Mouse (Mus musculus): ENCODE measurements around the gene 1700020L24Rik.

The 1700020L24Rik gene

GRCm38 (mm10) chr11:83450550-83450949 is 13.1 kb downstream of the 1700020L24Rik start:
- ChIA-PET POLR2A (interaction anchor here in 3 of 4 experiments (0.6 to 30.5 kb wide), 8 partner anchors 10 to 26 kb away, joined by 3 to 563 read pairs (median 10); partner anchors contain the start of genes Taf15 (in 3 of the 3) and Mmp28 (in 1 of the 3)), CTCF (interaction anchor here in 2 of 4 experiments (1.1 to 1.7 kb wide), 2 partner anchors 10 to 22 kb away, joined by 3 to 9 read pairs; partner anchors contain the start of gene Taf15 (in 1 of the 2))

GRCm38 (mm10) chr11:83451281-83451680 is 13.8 kb downstream of the 1700020L24Rik start:
- POLR2A ChIA-PET, result interaction anchor here (0.6 to 30.5 kb wide), 13 partner anchors 8 to 1461 kb away, joined by 3 to 563 read pairs (median 3); partner anchors contain the start of gene Taf15 (in 2 of the 4)
- CTCF ChIA-PET, result interaction anchor here in 3 of 4 experiments (0.6 to 1.7 kb wide), 6 partner anchors 11 to 78 kb away, joined by 3 to 9 read pairs (median 4); partner anchors contain the start of genes Mmp28 (in 1 of the 3) and Taf15 (in 1 of the 3)

- ChIA-PET CTCF (interaction anchor here in 2 of 4 experiments (0.7 to 1.7 kb wide), 2 partner anchors 10 to 14 kb away, joined by 3 to 4 read pairs; no protein-coding TSS in a partner anchor), POLR2A (interaction anchor here in 2 of 4 experiments (1.3 to 30.5 kb wide), 3 partner anchors 12 to 22 kb away, joined by 3 to 563 read pairs (median 15); partner anchors contain the start of gene Taf15 (in 2 of the 2))
Observed at GRCm38 (mm10) chr11:83454548-83454947, 17.1 kb downstream of the 1700020L24Rik start.

GRCm38 (mm10) chr11:83455608-83456007 is 18.1 kb downstream of the 1700020L24Rik start:
- ChIA-PET POLR2A (interaction anchor here in 3 of 4 experiments (0.6 to 30.5 kb wide), 5 partner anchors 11 to 25 kb away, joined by 3 to 563 read pairs (median 3); partner anchors contain the start of gene Taf15 (in 2 of the 3)), CTCF (interaction anchor here in 2 of 4 experiments (0.6 to 1.7 kb wide), 2 partner anchors 15 to 16 kb away, joined by 3 to 4 read pairs; no protein-coding TSS in a partner anchor)

GRCm38 (mm10) chr11:83457257-83457656 is 19.8 kb downstream of the 1700020L24Rik start:
- ChIA-PET CTCF (interaction anchor here in 2 of 4 experiments (1.1 to 1.3 kb wide), 2 partner anchors 12 to 13 kb away, joined by 3 read pairs; no protein-coding TSS in a partner anchor), POLR2A (interaction anchor here (0.5 to 30.5 kb wide), 7 partner anchors 9 to 95 kb away, joined by 3 to 563 read pairs (median 4); partner anchors contain the start of gene Taf15 (in 2 of the 4))

- CTCF ChIA-PET, result interaction anchor here (0.6 to 1.3 kb wide), 5 partner anchors 13 to 564 kb away, joined by 3 read pairs; no protein-coding TSS in a partner anchor
- POLR2A ChIA-PET, result interaction anchor here in 3 of 4 experiments (0.6 to 30.5 kb wide), 9 partner anchors 8 to 489 kb away, joined by 3 to 563 read pairs (median 4); partner anchors contain the start of gene Taf15 (in 2 of the 3)
Observed at GRCm38 (mm10) chr11:83457912-83458601, 20.6 kb downstream of the 1700020L24Rik start.

- ChIA-PET POLR2A (interaction anchor here (0.8 to 30.5 kb wide), 11 partner anchors 9 to 170 kb away, joined by 3 to 563 read pairs (median 4); partner anchors contain the start of gene Taf15 (in 3 of the 4)), CTCF (interaction anchor here in 1 of 4 experiments (1.8 kb wide), 1 partner anchor 18 kb away, joined by 7 read pairs; no protein-coding TSS in a partner anchor)
Observed at GRCm38 (mm10) chr11:83461462-83462027, 24.1 kb downstream of the 1700020L24Rik start.

GRCm38 (mm10) chr11:83462711-83463244 is 25.3 kb downstream of the 1700020L24Rik start, which contains the start of gene Mmp28:
TSS of gene Mmp28 (minus strand) at chr11:83463071.
- ChIA-PET POLR2A (interaction anchor here (0.5 to 30.5 kb wide), 18 partner anchors 10 to 1409 kb away, joined by 3 to 563 read pairs (median 3); partner anchors contain the start of genes Taf15 (in 4 of the 4) and Ap2b1 (in 1 of the 4)), CTCF (interaction anchor here in 3 of 4 experiments (0.8 to 1.8 kb wide), 3 partner anchors 11 to 22 kb away, joined by 3 to 7 read pairs (median 5); no protein-coding TSS in a partner anchor)

- POLR2A ChIA-PET, result interaction anchor here in 2 of 4 experiments (1.1 to 30.5 kb wide), 5 partner anchors 8 to 14 kb away, joined by 3 to 563 read pairs (median 4); partner anchors contain the start of gene Taf15 (in 1 of the 2)
- CTCF ChIA-PET, result no interaction called here
Observed at GRCm38 (mm10) chr11:83465976-83466375, 28.5 kb downstream of the 1700020L24Rik start.

- ChIA-PET CTCF (interaction anchor here in 1 of 4 experiments (1.3 kb wide), 1 partner anchor 27 kb away, joined by 4 read pairs; no protein-coding TSS in a partner anchor), POLR2A (interaction anchor here in 2 of 4 experiments (1.1 to 30.5 kb wide), 5 partner anchors 9 to 16 kb away, joined by 3 to 563 read pairs (median 4); partner anchors contain the start of gene Taf15 (in 1 of the 2))
Observed at GRCm38 (mm10) chr11:83467120-83467652, 29.7 kb downstream of the 1700020L24Rik start.

- CTCF ChIA-PET, result no interaction called here
Observed at GRCm38 (mm10) chr11:83468765-83469164, 31.3 kb downstream of the 1700020L24Rik start.

GRCm38 (mm10) chr11:83471766-83472165 is 34.3 kb downstream of the 1700020L24Rik start:
- ChIA-PET CTCF (interaction anchor here (0.7 to 2.3 kb wide), 13 partner anchors 23 to 159 kb away, joined by 3 to 34 read pairs (median 6); no protein-coding TSS in a partner anchor), POLR2A (interaction anchor here (0.5 to 17.8 kb wide), 63 partner anchors 8 to 1347 kb away, joined by 3 to 563 read pairs (median 5); partner anchors contain the start of genes Ap2b1 (in 2 of the 4), Mmp28 (in 2 of the 4), Cct6b (in 1 of the 4) and Ddx52 (in 1 of the 4))

More at GRCm38 (mm10) chr11:83468765-83469164, 31.3 kb downstream of the 1700020L24Rik start:
- POLR2A ChIA-PET, result interaction anchor here in 1 of 4 experiments (17.8 to 30.5 kb wide), 2 partner anchors 8 to 15 kb away, joined by 563 read pairs; partner anchors contain the start of genes Mmp28 and Taf15

- CTCF ChIA-PET, result interaction anchor here (0.6 to 2.3 kb wide), 18 partner anchors 9 to 1909 kb away, joined by 3 to 34 read pairs (median 5); no protein-coding TSS in a partner anchor
- POLR2A ChIA-PET, result interaction anchor here (0.5 to 17.8 kb wide), 110 partner anchors 9 to 1346 kb away, joined by 3 to 563 read pairs (median 4); partner anchors contain the start of genes Ap2b1 (in 4 of the 4), Mmp28 (in 3 of the 4), Heatr6 (in 2 of the 4) and Rasl10b (in 2 of the 4)
Observed at GRCm38 (mm10) chr11:83472324-83473234, 35.1 kb downstream of the 1700020L24Rik start, which contains the start of gene Taf15. TSS of gene Taf15 (plus strand) at chr11:83473086.

GRCm38 (mm10) chr11:83473235-83474016 is 35.9 kb downstream of the 1700020L24Rik start:
- CTCF ChIA-PET, result interaction anchor here in 3 of 4 experiments (1.1 to 2.3 kb wide), 7 partner anchors 8 to 33 kb away, joined by 3 to 34 read pairs (median 7); no protein-coding TSS in a partner anchor
- POLR2A ChIA-PET, result interaction anchor here (0.6 to 17.8 kb wide), 82 partner anchors 8 to 815 kb away, joined by 3 to 563 read pairs (median 5); partner anchors contain the start of genes Ap2b1 (in 4 of the 4), Mmp28 (in 3 of the 4), Heatr6 (in 2 of the 4) and Rasl10b (in 2 of the 4)

Measured in embryonic stem cell, embryonic (primary cell).